Mouse (Mus musculus): ENCODE results near the gene Rnf43.
A peak's percentile ranks its signal among the peaks of the same experiment; 100 is the strongest.

Gene Rnf43

GRCm38 (mm10) chr11:87715999-87716398 is 53.5 kb downstream of the Rnf43 start:
- no peak for DNase-seq

- no peak for DNase-seq
These were observed 57.0 kb downstream of the Rnf43 start for GRCm38 (mm10) chr11:87719526-87719925.

- no peak for DNase-seq
These were observed 57.8 kb downstream of the Rnf43 start for GRCm38 (mm10) chr11:87720324-87720723.

GRCm38 (mm10) chr11:87720839-87721238 is 58.3 kb downstream of the Rnf43 start:
- no peak for DNase-seq

GRCm38 (mm10) chr11:87722168-87722567 is 59.6 kb downstream of the Rnf43 start:
- no peak for DNase-seq

GRCm38 (mm10) chr11:87722891-87723290 is 60.4 kb downstream of the Rnf43 start:
- no peak for DNase-seq

- no peak for DNase-seq
These were observed 63.0 kb downstream of the Rnf43 start for GRCm38 (mm10) chr11:87725515-87725914.

GRCm38 (mm10) chr11:87725964-87726562 is 63.5 kb downstream of the Rnf43 start:
- peak; percentile 91 for DNase-seq

GRCm38 (mm10) chr11:87727021-87727420 is 64.5 kb downstream of the Rnf43 start:
- DNase-seq, result no peak

GRCm38 (mm10) chr11:87727471-87727870 is 64.9 kb downstream of the Rnf43 start:
- no peak for DNase-seq

- peak; percentile 72 for DNase-seq
These were observed 66.5 kb downstream of the Rnf43 start for GRCm38 (mm10) chr11:87728850-87729592.

- DNase-seq, result peak; percentile 81
These were observed 67.2 kb downstream of the Rnf43 start for GRCm38 (mm10) chr11:87729593-87730185.

GRCm38 (mm10) chr11:87730652-87731310 is 68.3 kb downstream of the Rnf43 start:
- peak; percentile 79 for DNase-seq

- DNase-seq, result no peak
These were observed 71.8 kb downstream of the Rnf43 start for GRCm38 (mm10) chr11:87734346-87734745.

GRCm38 (mm10) chr11:87735691-87736090 is 73.2 kb downstream of the Rnf43 start:
- peak; percentile 57 for DNase-seq

GRCm38 (mm10) chr11:87736647-87737134 is 74.2 kb downstream of the Rnf43 start:
- DNase-seq, result peak; percentile 92

- DNase-seq, result peak; percentile 99
These were observed 74.7 kb downstream of the Rnf43 start, which contains the start of gene Supt4a for GRCm38 (mm10) chr11:87737175-87737740. Gene Supt4a (plus strand): TSS chr11:87737552.

GRCm38 (mm10) chr11:87743691-87744090 is 81.2 kb downstream of the Rnf43 start:
- no peak for DNase-seq

- DNase-seq, result no peak
These were observed 82.4 kb downstream of the Rnf43 start for GRCm38 (mm10) chr11:87744964-87745363.

- DNase-seq, result no peak
These were observed 83.4 kb downstream of the Rnf43 start for GRCm38 (mm10) chr11:87745632-87746555.

GRCm38 (mm10) chr11:87747312-87747711 is 84.8 kb downstream of the Rnf43 start:
- DNase-seq, result no peak

- DNase-seq, result no peak
These were observed 85.2 kb downstream of the Rnf43 start for GRCm38 (mm10) chr11:87747716-87748115.
